Mouse (Mus musculus) G1E (cell line): ENCODE data around the gene Homer2. TPM values are rescaled to one million over a fixed set of nuclear protein-coding genes. Genes with fewer than 3 reads are reported as not detected.

Source experiments
- ATAC-seq: 2 replicates; pipeline ENCODE4 v1.8.0; 2016; ENCODE audit warnings: mild to moderate bottlenecking; ENCODE audit not compliant: insufficient number of reproducible peaks, poor library complexity, low FRiP score, severe bottlenecking; ENCODE audit errors: extremely low read depth
- DNase-seq: peaks from one replicate; pipeline ENCODE4 v3.0.0; 2012; ENCODE audit warnings: low spot score
- H3K27me3 ChIP-seq: 2 replicates; pipeline ENCODE4 v1.6.1; 2012; ENCODE audit warnings: mild to moderate bottlenecking, low read length, inconsistent platforms; ENCODE audit not compliant: insufficient read depth
- H3K36me3 ChIP-seq: replicated peaks from 2 replicates; pipeline ENCODE3; 2012; ENCODE audit warnings: mild to moderate bottlenecking, inconsistent platforms
- H3K4me1 ChIP-seq: 2 replicates; pipeline ENCODE4 v1.6.1; 2012; ENCODE audit warnings: low read depth, low read length, inconsistent platforms, mixed read lengths; ENCODE audit not compliant: insufficient read depth
- H3K4me3 ChIP-seq: 2 replicates; pipeline ENCODE4 v1.5.1; 2012; ENCODE audit warnings: low read depth, mild to moderate bottlenecking, inconsistent platforms, low read length, moderate library complexity, mixed read lengths
- H3K9me3 ChIP-seq: replicated peaks from 2 replicates; pipeline ENCODE4 v1.6.1; 2012; ENCODE audit warnings: inconsistent platforms
- CTCF ChIP-seq: IDR thresholded peaks from 2 replicates; pipeline ENCODE4 v1.5.1; 2012; ENCODE audit warnings: low read depth, low read length, inconsistent platforms, mixed read lengths
- GATA1 ChIP-seq: IDR thresholded peaks from 2 replicates; pipeline ENCODE4 v1.6.1; 2012; ENCODE audit warnings: borderline replicate concordance, low read length, inconsistent platforms, mixed read lengths
- GATA2 ChIP-seq: IDR thresholded peaks from 2 replicates; pipeline ENCODE4 v1.6.1; 2012; ENCODE audit warnings: low read depth, low read length, inconsistent platforms, borderline replicate concordance
- POLR2AphosphoS5 ChIP-seq: IDR thresholded peaks from 2 replicates; pipeline ENCODE4 v1.6.1; 2012; ENCODE audit warnings: low read depth, low read length, inconsistent platforms; ENCODE audit not compliant: insufficient replicate concordance
- TAL1 ChIP-seq: conservative IDR thresholded peaks from 2 replicates; pipeline ENCODE4 v1.6.1; 2012; ENCODE audit warnings: low read depth, low read length, inconsistent platforms, mixed read lengths
- polyA plus RNA-seq: library from polyadenylated mRNA; stranded (reverse); fragments of >175 nt; gene quantifications from 2 replicates; pipeline ENCODE4 v1.2.3, GENCODE M21; 2012
- total RNA-seq, 2 experiments: library from RNA; stranded (forward) in 1 of 2; stranded (reverse) in 1 of 2; fragments of 200-1000 nt in 1 of 2; fragments of >200 nt in 1 of 2; fragmentation: Nextera tagmentation in 1 of 2; gene quantifications; 2 replicates each; pipeline ENCODE4 v1.2.3; 2014 to 2017

The Homer2 gene
- total and polyA plus RNA-seq, 3 experiments: 35.9 to 45.9 (median 37.3) TPM

DNA sequence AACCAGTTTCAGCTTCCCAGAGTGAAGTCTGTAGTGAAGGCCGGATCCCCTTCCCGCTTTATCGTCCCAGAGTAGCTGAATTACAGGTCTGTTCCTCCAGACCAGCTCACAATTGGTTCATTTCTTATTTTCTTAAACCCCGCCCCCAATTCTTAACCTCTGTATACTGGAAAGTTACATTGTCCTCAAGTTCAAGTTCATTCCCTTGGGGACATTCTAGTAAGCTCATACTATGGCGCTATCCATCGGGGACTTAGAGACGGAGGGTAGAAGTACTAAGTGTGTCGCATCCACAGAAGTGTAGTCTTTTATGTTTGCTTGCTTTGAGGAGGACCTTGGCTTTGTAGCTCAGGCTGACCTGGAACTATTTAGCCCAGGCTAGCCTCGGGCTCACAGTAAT lies 133.5 kb downstream of the Homer2 start:
- Histone ChIP-seq H3K4me3 (peak overlapping the region; percentile 33; the same call in 1 of the 2 replicates), H3K9me3 (no peaks in the 10 kb centered on the region), H3K4me1 (peaks cover 49% of the 10 kb centered on the region), H3K36me3 (peaks cover 52% of the 10 kb centered on the region), H3K27me3 (no peaks in the 10 kb centered on the region)
- ATAC-seq (no peak), DNase-seq (no peak)
- no peak for TF ChIP-seq CTCF
- TF ChIP-seq GATA2: no peak
- TF ChIP-seq TAL1: no peak
- no peak for TF ChIP-seq POLR2AphosphoS5
- no peak for TF ChIP-seq GATA1

DNA sequence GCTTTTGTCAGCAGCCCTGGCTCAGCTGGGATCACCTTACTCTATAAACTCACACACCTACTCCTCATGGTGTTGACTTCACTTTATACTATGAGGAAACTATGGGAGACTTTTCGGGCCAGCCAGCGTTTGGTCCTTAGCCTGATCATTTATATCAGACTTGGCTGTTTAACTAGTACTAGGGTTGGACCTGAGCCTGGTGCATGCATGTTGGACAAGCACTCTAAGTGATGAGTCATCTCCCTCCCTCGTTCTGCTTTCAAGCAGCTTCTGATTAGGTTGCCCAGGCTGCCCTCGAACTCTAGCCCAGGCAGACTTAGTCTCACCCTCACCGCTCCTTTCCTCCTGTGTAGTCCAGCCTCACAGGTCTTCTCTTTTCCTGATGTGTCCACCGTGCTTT lies 133.9 kb downstream of the Homer2 start:
- peak; percentile 13 for DNase-seq
- H3K27me3 ChIP-seq: no peaks in the 10 kb centered on the region
- H3K4me3 ChIP-seq: peak overlapping the region; percentile 33; the same call in 1 of the 2 replicates
- peak; percentile 31; the same call in 1 of the 2 replicates for ATAC-seq
- H3K4me1 ChIP-seq: peaks cover 45% of the 10 kb centered on the region
- peaks cover 48% of the 10 kb centered on the region for H3K36me3 ChIP-seq
- H3K9me3 ChIP-seq: no peaks in the 10 kb centered on the region
- TF ChIP-seq GATA1: no peak
- no peak for TF ChIP-seq POLR2AphosphoS5
- TF ChIP-seq TAL1: no peak
- TF ChIP-seq GATA2: no peak

DNA sequence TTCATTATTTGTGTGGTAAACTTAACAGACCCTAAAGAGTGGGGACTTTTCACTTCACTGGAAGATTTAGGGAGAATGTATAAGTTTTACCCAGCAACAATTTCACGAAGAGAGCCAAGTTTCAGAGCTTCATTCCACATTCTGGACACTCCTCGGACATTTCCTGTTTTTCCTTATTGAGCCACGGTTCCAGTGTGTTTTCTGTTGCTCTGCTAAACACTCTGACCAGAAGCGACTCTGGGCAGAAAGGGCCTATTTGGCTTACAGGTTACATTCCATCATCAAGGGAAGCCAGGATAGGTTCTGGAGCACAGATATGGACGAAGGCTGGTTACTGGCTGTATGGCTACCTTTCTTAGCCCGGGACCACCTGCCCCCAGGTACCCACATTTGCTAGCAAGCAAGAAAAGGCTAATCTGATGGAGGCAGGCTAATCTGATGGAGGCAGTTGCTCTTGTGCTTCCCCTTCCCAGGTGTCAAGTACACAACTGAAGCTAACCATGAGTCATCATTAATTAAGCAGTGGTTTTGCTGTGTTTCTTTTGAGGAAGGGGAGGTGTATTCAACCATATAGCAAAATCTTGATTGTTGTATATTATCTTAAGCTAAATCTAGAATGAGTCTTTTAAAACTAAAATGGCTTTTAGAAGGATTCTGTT lies 134.6 kb downstream of the Homer2 start:
- no peaks in the 10 kb centered on the region for H3K27me3 ChIP-seq
- peaks cover 41% of the 10 kb centered on the region for H3K36me3 ChIP-seq
- no peaks in the 10 kb centered on the region for H3K9me3 ChIP-seq
- DNase-seq: peak; percentile 22
- no peak for TF ChIP-seq GATA1
- 0 out of 2 replicates have a peak, but pooled peaks have one; percentile 28 for TF ChIP-seq TAL1
- TF ChIP-seq CTCF: no peak
- TF ChIP-seq POLR2AphosphoS5: no peak
- no peak for TF ChIP-seq GATA2
- peak overlapping the region; percentile 94 for H3K4me3 ChIP-seq
- ATAC-seq: no peak
- peaks cover 43% of the 10 kb centered on the region for H3K4me1 ChIP-seq

DNA sequence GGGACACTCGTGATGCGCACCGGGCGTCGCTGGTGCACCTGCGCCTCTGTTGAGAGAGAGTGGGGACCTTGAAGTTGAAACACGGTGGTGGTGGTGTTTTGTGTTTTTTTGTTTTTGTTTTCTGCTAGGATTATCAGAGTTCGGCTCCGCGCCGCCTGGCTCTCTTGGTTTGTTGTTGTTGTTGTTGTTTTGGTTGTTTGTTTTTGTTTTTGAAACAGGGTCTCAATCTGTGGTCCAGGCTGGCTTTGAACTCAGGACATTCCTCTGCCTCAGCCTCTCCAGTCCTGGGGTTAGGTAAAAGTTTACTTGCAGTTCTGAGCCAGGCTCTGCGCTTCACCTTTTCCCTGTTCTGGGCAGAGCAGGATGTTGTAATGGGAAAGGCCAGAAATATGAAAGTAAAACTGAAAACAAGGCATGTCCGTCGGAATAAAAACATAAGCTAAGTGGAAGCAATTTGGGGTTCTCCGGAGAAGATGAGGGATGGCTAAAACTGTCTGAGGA lies 135.3 kb downstream of the Homer2 start:
- TF ChIP-seq TAL1 (no peak), GATA1 (no peak), GATA2 (no peak), POLR2AphosphoS5 (no peak), CTCF (no peak)
- DNase-seq: no peak
- peaks cover 34% of the 10 kb centered on the region for H3K36me3 ChIP-seq
- H3K4me3 ChIP-seq: peak overlapping the region; percentile 94
- peaks cover 1% of the 10 kb centered on the region for H3K27me3 ChIP-seq
- peaks cover 41% of the 10 kb centered on the region for H3K4me1 ChIP-seq
- no peaks in the 10 kb centered on the region for H3K9me3 ChIP-seq
- no peak for ATAC-seq

DNA sequence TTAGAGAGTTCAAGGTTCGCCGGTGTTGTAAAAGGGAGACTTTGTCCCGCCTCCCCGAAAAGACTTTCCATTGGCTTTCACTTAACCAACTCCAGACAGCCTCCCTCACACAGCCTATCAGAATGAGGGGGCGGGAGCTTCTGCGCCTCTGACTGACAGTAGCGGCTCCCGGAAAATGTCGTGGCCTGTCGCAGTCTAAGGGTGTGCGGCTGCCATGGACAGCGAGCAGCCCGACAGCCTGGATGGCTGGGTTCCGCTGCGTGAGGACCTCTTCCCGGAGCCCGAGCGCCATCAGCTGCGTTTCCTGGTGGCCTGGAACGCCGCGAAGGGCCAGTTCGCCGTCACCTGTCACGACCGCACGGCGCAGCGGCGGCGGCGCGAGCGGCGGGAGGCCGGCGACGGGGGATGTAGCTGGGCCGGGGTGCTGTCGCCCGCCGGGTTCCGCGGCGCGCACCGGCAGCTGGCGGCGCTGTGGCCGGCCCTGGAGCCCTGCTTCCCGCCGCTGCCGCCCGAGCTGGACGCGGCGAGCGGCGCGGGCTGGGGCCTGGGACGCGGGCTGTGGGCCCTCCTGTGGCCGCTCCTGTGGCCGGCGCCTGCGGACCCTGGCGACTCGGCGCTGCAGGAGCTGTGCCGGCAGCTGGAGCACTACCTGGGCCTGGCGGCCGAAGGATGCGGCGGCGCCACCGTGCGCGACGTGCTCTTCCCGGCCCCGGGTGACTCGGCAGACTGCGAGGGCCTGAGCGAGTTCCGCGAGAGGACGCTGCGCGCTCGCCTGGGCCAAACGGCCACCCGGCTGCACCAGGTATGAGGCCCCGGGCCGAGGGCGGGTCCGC lies 136.0 kb downstream of the Homer2 start, which contains the start of gene Whamm:
Gene Whamm (plus strand): TSS at position 159 of the 833 bp plus-strand sequence.
- peaks cover 36% of the 10 kb centered on the region for H3K4me1 ChIP-seq
- peak; percentile 94 for ATAC-seq

More for the DNA sequence above, 136.0 kb downstream of the Homer2 start, which contains the start of gene Whamm:
- Histone ChIP-seq H3K9me3 (no peaks in the 10 kb centered on the region), H3K27me3 (peaks cover 4% of the 10 kb centered on the region), H3K36me3 (peaks cover 27% of the 10 kb centered on the region), H3K4me3 (peak within 1 kb of the TSS; percentile 94)
- TF ChIP-seq GATA2 (no peak), POLR2AphosphoS5 (no peak), GATA1 (no peak), TAL1 (no peak), CTCF (no peak)
- DNase-seq: peak; percentile 94
